Mouse (Mus musculus) heart, adult 2 months (tissue): ENCODE measurements at regions not wholly inside any gene's neighbourhood (a gene's known extent, or its start where the extent isn't known, plus 50 kb on each side); places are given as distances from the start of the nearest gene placed in this dataset.

Source experiments
- EP300 ChIP-seq: fragments of 200-500 bp; IDR thresholded peaks from 2 replicates; pipeline ENCODE4 v1.6.1; 2011; ENCODE audit warnings: low read depth, low read length, control low read depth; ENCODE audit not compliant: insufficient read depth
- POLR2A ChIP-seq: fragments of 200-500 bp; IDR thresholded peaks from 2 replicates; pipeline ENCODE4 v1.6.1; 2011; ENCODE audit warnings: mild to moderate bottlenecking, low read depth, low read length, control low read depth; ENCODE audit not compliant: insufficient read depth

DNA sequence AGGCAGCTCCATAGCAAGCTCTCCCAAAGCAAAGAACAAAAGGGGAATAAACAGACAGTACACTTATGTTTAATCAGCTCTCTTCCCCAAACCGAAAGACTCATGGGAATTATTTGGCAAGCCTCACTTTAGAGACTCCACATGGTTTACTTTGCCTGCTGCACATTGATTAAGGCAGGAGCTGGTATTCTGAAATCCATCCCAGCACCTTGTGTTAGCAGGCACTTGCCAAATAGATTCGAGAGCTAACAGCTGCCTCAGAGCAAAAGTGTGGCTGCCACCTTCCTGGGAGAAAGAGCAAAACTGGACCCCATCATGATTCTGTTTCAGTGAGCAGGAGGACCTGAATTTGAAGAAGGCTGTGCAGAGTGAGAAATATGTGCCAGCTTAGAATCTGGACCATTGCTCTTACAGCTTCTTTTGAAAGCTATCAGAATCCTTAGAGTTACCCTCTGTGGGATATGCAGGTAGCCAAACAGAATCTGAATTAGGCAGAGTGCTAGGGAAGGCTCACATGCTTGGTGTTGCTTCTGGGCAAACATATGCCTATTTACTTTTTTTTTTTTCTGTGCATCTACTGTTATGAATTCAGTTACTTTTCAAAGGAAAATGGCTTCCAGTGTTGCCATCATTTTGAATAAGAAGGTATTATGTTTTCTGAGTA lies 2703.8 kb downstream of the Poteg start:
- no peak for TF ChIP-seq EP300
- no peak for TF ChIP-seq POLR2A
